Mouse (Mus musculus) right cerebral cortex, adult 2 months (tissue): ENCODE measurements around the gene BC051019.

Experiments used
- DNase-seq, 2 experiments: peaks; one replicate each; pipeline ENCODE4 v3.0.0; 2021 to 2022; ENCODE audit warnings: low spot score in 2 of 2

The BC051019 gene

GRCm38 (mm10) chr7:109723697-109724096 is at the start of gene BC051019:
BC051019 (minus strand) TSS chr7:109723850.
- DNase-seq = no peak

- DNase-seq = no peak
Observed at GRCm38 (mm10) chr7:109772251-109772650, 48.6 kb upstream of the BC051019 start.

GRCm38 (mm10) chr7:109768699-109769383 is 45.2 kb upstream of the BC051019 start:
- DNase-seq = no peak

GRCm38 (mm10) chr7:109767575-109768350 is 44.1 kb upstream of the BC051019 start:
- no peak for DNase-seq

- DNase-seq = no peak
Observed at GRCm38 (mm10) chr7:109764009-109764408, 40.4 kb upstream of the BC051019 start.

- DNase-seq = no peak
Observed at GRCm38 (mm10) chr7:109756291-109756690, 32.6 kb upstream of the BC051019 start.

- no peak for DNase-seq
Observed at GRCm38 (mm10) chr7:109754034-109754433, 30.4 kb upstream of the BC051019 start.

GRCm38 (mm10) chr7:109752008-109752925 is 28.6 kb upstream of the BC051019 start, which contains the start of gene Tmem9b:
Tmem9b (minus strand) TSS chr7:109752875.
- peak; percentile 77 to 90 for DNase-seq

GRCm38 (mm10) chr7:109751427-109752007 is 27.9 kb upstream of the BC051019 start:
- no peak for DNase-seq

GRCm38 (mm10) chr7:109747747-109748146 is 24.1 kb upstream of the BC051019 start:
- DNase-seq = no peak

- DNase-seq = no peak
Observed at GRCm38 (mm10) chr7:109741703-109742102, 18.1 kb upstream of the BC051019 start.

- DNase-seq = no peak
Observed at GRCm38 (mm10) chr7:109741060-109741459, 17.4 kb upstream of the BC051019 start.

GRCm38 (mm10) chr7:109739822-109740370 is 16.2 kb upstream of the BC051019 start:
- DNase-seq = no peak

- DNase-seq = no peak
Observed at GRCm38 (mm10) chr7:109734806-109735205, 11.2 kb upstream of the BC051019 start.

- DNase-seq = no peak
Observed at GRCm38 (mm10) chr7:109731626-109732025, 8.0 kb upstream of the BC051019 start, which contains the start of gene Ascl3. Ascl3 (minus strand) TSS chr7:109731726.

GRCm38 (mm10) chr7:109723114-109723513 is 536 bp downstream of the BC051019 start:
- no peak for DNase-seq

GRCm38 (mm10) chr7:109722618-109723017 is 1.0 kb downstream of the BC051019 start:
- no peak for DNase-seq

- peak; percentile 49 to 58 for DNase-seq
Observed at GRCm38 (mm10) chr7:109719286-109719685, 4.4 kb downstream of the BC051019 start.

GRCm38 (mm10) chr7:109713434-109713982 is 10.1 kb downstream of the BC051019 start:
- DNase-seq = no peak

- no peak for DNase-seq
Observed at GRCm38 (mm10) chr7:109712198-109712597, 11.5 kb downstream of the BC051019 start.

- DNase-seq = no peak
Observed at GRCm38 (mm10) chr7:109710069-109710468, 13.6 kb downstream of the BC051019 start.
